Mouse (Mus musculus): ENCODE measurements at regions not wholly inside any gene's neighbourhood (a gene's known extent, or its start where the extent isn't known, plus 50 kb on each side); places are given as distances from the start of the nearest gene placed in this dataset.

GRCm38 (mm10) chr1:3094375-3094774 lies 1713.3 kb upstream of the Gm37988 start:
- TF ChIP-seq CTCF (conservative IDR thresholded peaks at IDR 0.05; ENCODE audit: insufficient read depth, insufficient read length, low read depth, low read length) (no peak), POLR2A (IDR thresholded peaks at IDR 0.05; ENCODE audit: low read depth, low read length) (no peak)

All from kidney, adult 2 months (tissue).